Mouse (Mus musculus) bone marrow, adult 2 months (tissue): Measurements from ENCODE around the gene Psmb8. TPM values are rescaled to one million over a fixed set of nuclear protein-coding genes. Genes with fewer than 3 reads are reported as not detected.

Source experiments
- H3K27ac ChIP-seq: fragments of 200-500 bp; 2 replicates; pipeline ENCODE4 v1.5.1; 2012; ENCODE audit warnings: low read depth, mild to moderate bottlenecking, control low read depth, inconsistent platforms, low read length; ENCODE audit not compliant: control insufficient read depth, poor library complexity, insufficient read depth
- H3K4me1 ChIP-seq: fragments of 200-500 bp; 2 replicates; pipeline ENCODE4 v1.6.1; 2011; ENCODE audit warnings: low read length; ENCODE audit not compliant: control insufficient read depth, insufficient read depth
- H3K4me3 ChIP-seq: fragments of 200-500 bp; replicated peaks from 2 replicates; pipeline ENCODE3; 2011; ENCODE audit warnings: mild to moderate bottlenecking, low read depth, low read length, control low read depth; ENCODE audit not compliant: control insufficient read depth
- CTCF ChIP-seq: fragments of 200-500 bp; IDR thresholded peaks from 2 replicates; pipeline ENCODE4 v1.5.1; 2011; ENCODE audit warnings: low read length, control low read depth; ENCODE audit not compliant: control insufficient read depth, insufficient read depth
- POLR2A ChIP-seq: fragments of 200-500 bp; IDR thresholded peaks from 2 replicates; pipeline ENCODE4 v1.6.1; 2011; ENCODE audit warnings: low read depth, mild to moderate bottlenecking, control low read depth, low read length, borderline replicate concordance; ENCODE audit not compliant: control insufficient read depth
- WGBS: fragments of 180-500 bp; shearing (Covaris S2); methylation state at CpG from one replicate; pipeline ENCODE4 v1.1.7; 2018; 5-methylcytosine and 5-hydroxymethylcytosine counted together
- polyA plus RNA-seq: library from polyadenylated mRNA; stranded (reverse); fragments of >200 nt; gene quantifications from 2 replicates; pipeline ENCODE4 v1.2.4, GENCODE M21; 2011; ENCODE audit warnings: low replicate concordance; ENCODE audit not compliant: missing spikeins, insufficient read depth, insufficient read length

Gene Psmb8
- polyA plus RNA-seq, 1 experiment = 68.8 TPM

- TF ChIP-seq POLR2A (no peak), CTCF (no peak)
- peaks cover 2% of the 10 kb centered on the region for H3K4me1 ChIP-seq
- H3K27ac ChIP-seq = peak overlapping the region; percentile 94
- under 1% methylated on average over 14 of the region's 14 CpGs for WGBS
- peak overlapping the region; percentile 97 for H3K4me3 ChIP-seq
Measured at GRCm38 (mm10) chr17:34186885-34187260, 10.6 kb upstream of the Psmb8 start.

GRCm38 (mm10) chr17:34187261-34187916 is 10.1 kb upstream of the Psmb8 start, which contains the start of the genes Tap1 and Psmb9:
TSS of gene Tap1 (plus strand) at chr17:34187553.
TSS of gene Psmb9 (minus strand) at chr17:34187764.
- Histone ChIP-seq H3K4me3 (peak within 1 kb of the TSS; percentile 97), H3K4me1 (peaks cover 2% of the 10 kb centered on the region), H3K27ac (peak within 1 kb of the TSS; percentile 94)
- no peak for TF ChIP-seq CTCF
- TF ChIP-seq POLR2A = peak; percentile 87
- under 1% methylated on average over 46 of the region's 46 CpGs for WGBS

GRCm38 (mm10) chr17:34188010-34188409 is 9.5 kb upstream of the Psmb8 start:
- Histone ChIP-seq H3K27ac (peak overlapping the region; percentile 94), H3K4me1 (peaks cover 2% of the 10 kb centered on the region), H3K4me3 (peak overlapping the region; percentile 97)
- WGBS = under 1% methylated on average over 20 of the region's 20 CpGs
- TF ChIP-seq POLR2A (no peak), CTCF (no peak)

- TF ChIP-seq CTCF = no peak
- no peak for TF ChIP-seq POLR2A
- no peak overlapping the region for H3K27ac ChIP-seq
- WGBS = 34% methylated on average over 6 of the region's 6 CpGs
- peak overlapping the region; percentile 34 for H3K4me3 ChIP-seq
- H3K4me1 ChIP-seq = peaks cover 2% of the 10 kb centered on the region
Measured at GRCm38 (mm10) chr17:34188986-34189385, 8.5 kb upstream of the Psmb8 start.

GRCm38 (mm10) chr17:34192852-34193251 is 4.7 kb upstream of the Psmb8 start:
- peaks cover 1% of the 10 kb centered on the region; the same call in 1 of the 2 replicates for H3K4me1 ChIP-seq
- no peak overlapping the region for H3K4me3 ChIP-seq
- no peak for TF ChIP-seq CTCF
- H3K27ac ChIP-seq = no peak overlapping the region
- WGBS = 87% methylated on average over 16 of the region's 16 CpGs

- Histone ChIP-seq H3K4me1 (peaks cover 1% of the 10 kb centered on the region; the same call in 1 of the 2 replicates), H3K27ac (no peak overlapping the region), H3K4me3 (no peak overlapping the region)
- 74% methylated on average over 8 of the region's 8 CpGs for WGBS
- TF ChIP-seq POLR2A (no peak), CTCF (no peak)
Measured at GRCm38 (mm10) chr17:34193468-34193867, 4.1 kb upstream of the Psmb8 start.

GRCm38 (mm10) chr17:34194723-34195122 is 2.8 kb upstream of the Psmb8 start:
- 90% methylated on average over 4 of the region's 4 CpGs for WGBS
- H3K27ac ChIP-seq = no peak overlapping the region
- TF ChIP-seq POLR2A (no peak), CTCF (no peak)
- H3K4me1 ChIP-seq = peaks cover 1% of the 10 kb centered on the region; the same call in 1 of the 2 replicates
- no peak overlapping the region for H3K4me3 ChIP-seq

GRCm38 (mm10) chr17:34196491-34196890 is 1.0 kb upstream of the Psmb8 start:
- peaks cover 1% of the 10 kb centered on the region; the same call in 1 of the 2 replicates for H3K4me1 ChIP-seq
- H3K27ac ChIP-seq = peak overlapping the region; percentile 58
- no peak overlapping the region for H3K4me3 ChIP-seq
- WGBS = 6% methylated on average over 12 of the region's 12 CpGs
- TF ChIP-seq POLR2A (peak; percentile 23; the same call in 1 of the 2 replicates), CTCF (no peak)

- peak overlapping the region; percentile 84 for H3K27ac ChIP-seq
- TF ChIP-seq POLR2A = peak; percentile 68; the same call in 1 of the 2 replicates
- no peak for TF ChIP-seq CTCF
- peaks cover 2% of the 10 kb centered on the region; the same call in 1 of the 2 replicates for H3K4me1 ChIP-seq
- whole genome bisulfite sequencing = under 1% methylated on average over 32 of the region's 32 CpGs
- H3K4me3 ChIP-seq = peak overlapping the region; percentile 81
Measured at GRCm38 (mm10) chr17:34197904-34198520, 491 bp downstream of the Psmb8 start.
